Mouse (Mus musculus): ENCODE data around the gene Mrpl23. TPM values are rescaled to one million over a fixed set of nuclear protein-coding genes. Genes with fewer than 3 reads are reported as not detected.

Gene Mrpl23
- polyA plus RNA-seq (2012; rRNA removed): 4.5 and 5.9 TPM in 2 replicates

DNA sequence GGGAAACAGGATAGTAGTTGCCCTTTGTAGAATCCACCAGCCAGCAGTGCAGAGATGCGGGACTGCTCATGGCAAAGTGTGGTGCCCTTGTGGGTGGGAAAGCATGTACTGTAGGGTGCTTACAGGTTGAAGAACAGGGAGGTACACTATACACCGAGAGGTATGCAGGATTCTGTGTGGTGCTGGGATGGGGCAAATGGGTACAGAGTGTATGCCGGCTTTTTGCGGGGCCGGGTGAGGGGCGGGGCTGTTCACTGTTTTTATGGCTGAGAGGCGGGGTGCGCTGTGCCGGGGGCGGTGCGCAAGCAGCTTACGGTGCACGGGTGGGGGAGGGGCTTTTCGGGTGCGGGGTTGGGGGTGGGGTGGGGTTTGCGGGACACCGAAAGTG is at the start of gene Mrpl23:
Gene Mrpl23, plus strand, starts transcription at position 16 of the 388 bp plus-strand sequence.
- Histone ChIP-seq H3K4me3 (ENCODE audit: control insufficient read depth, low read depth, low read length) (peak within 1 kb of the TSS; percentile 92), H3K27me3 (ENCODE audit: control insufficient read depth, insufficient read depth, low read length) (no peaks in the 10 kb centered on the region), H3K27ac (ENCODE audit: control insufficient read depth, insufficient read depth, low read depth, low read length) (peak within 1 kb of the TSS; percentile 74; the same call in 1 of the 2 replicates), H3K36me3 (ENCODE audit: control insufficient read depth, insufficient read depth, low read length) (no peaks in the 10 kb centered on the region), H3K4me1 (ENCODE audit: control insufficient read depth, insufficient read depth, low read length) (peaks cover 8% of the 10 kb centered on the region)
- TF ChIP-seq POLR2A (IDR thresholded peaks at IDR 0.05; ENCODE audit: control insufficient read depth, low read depth, low read length) (no peak), CTCF (IDR thresholded peaks at IDR 0.05; ENCODE audit: control insufficient read depth, insufficient read depth, insufficient replicate concordance, low read depth, low read length) (no peak)

DNA sequence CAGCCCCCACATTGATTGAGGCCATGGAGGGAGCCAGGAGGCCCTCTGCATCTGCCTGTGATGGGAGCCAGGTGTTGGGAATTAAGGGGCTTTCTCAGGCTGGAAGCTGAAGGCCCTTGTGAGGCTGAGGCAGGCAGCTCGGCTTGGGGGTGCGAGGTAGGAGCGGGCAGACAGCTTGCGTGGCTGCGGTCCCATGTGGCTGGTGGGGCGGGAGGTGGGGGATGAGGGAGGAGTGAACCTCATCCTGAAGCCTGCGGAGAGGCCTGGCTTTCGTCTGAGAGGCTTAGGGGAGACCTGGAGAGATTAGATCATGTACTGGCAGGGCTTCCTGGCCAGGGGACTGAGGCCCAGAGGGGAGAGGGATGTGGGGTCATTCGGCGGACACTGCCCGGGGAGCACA is 49.4 kb upstream of the Mrpl23 start:
- TF ChIP-seq CTCF (IDR thresholded peaks at IDR 0.05; ENCODE audit: control insufficient read depth, insufficient read depth, insufficient replicate concordance, low read depth, low read length) (no peak), POLR2A (IDR thresholded peaks at IDR 0.05; ENCODE audit: control insufficient read depth, low read depth, low read length) (no peak)
- Histone ChIP-seq H3K4me1 (ENCODE audit: control insufficient read depth, insufficient read depth, low read length) (peaks cover 3% of the 10 kb centered on the region), H3K27me3 (ENCODE audit: control insufficient read depth, insufficient read depth, low read length) (no peaks in the 10 kb centered on the region), H3K27ac (ENCODE audit: control insufficient read depth, insufficient read depth, low read depth, low read length) (no peak overlapping the region), H3K4me3 (ENCODE audit: control insufficient read depth, low read depth, low read length) (no peak overlapping the region), H3K36me3 (ENCODE audit: control insufficient read depth, insufficient read depth, low read length) (no peaks in the 10 kb centered on the region)

DNA sequence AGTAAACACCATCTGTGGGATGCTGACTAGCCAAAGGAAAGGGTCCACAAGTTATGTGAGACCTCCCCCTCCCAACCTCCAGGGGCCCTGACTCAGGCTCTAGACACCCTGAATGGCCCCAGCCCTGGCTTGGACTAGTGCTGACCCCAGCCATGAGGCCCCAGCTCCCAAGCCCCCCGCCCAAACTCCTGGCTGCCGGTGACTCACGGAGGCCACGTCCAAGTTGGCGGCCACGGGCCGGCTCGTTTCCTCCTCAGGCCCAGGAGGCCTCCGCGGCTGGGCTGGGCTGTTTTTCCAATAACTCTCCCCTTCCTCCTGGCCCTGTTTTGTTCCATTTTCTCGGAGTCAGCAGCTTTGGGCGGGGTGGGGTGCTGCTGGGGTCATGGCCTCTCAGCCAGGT is 47.7 kb upstream of the Mrpl23 start:
- no peaks in the 10 kb centered on the region for H3K36me3 ChIP-seq (ENCODE audit: control insufficient read depth, insufficient read depth, low read length)
- no peaks in the 10 kb centered on the region for H3K27me3 ChIP-seq (ENCODE audit: control insufficient read depth, insufficient read depth, low read length)
- TF ChIP-seq POLR2A (IDR thresholded peaks at IDR 0.05; ENCODE audit: control insufficient read depth, low read depth, low read length): no peak
- TF ChIP-seq CTCF (IDR thresholded peaks at IDR 0.05; ENCODE audit: control insufficient read depth, insufficient read depth, insufficient replicate concordance, low read depth, low read length): no peak
- H3K4me3 ChIP-seq (ENCODE audit: control insufficient read depth, low read depth, low read length): no peak overlapping the region
- H3K27ac ChIP-seq (ENCODE audit: control insufficient read depth, insufficient read depth, low read depth, low read length): no peak overlapping the region
- H3K4me1 ChIP-seq (ENCODE audit: control insufficient read depth, insufficient read depth, low read length): peaks cover 3% of the 10 kb centered on the region

DNA sequence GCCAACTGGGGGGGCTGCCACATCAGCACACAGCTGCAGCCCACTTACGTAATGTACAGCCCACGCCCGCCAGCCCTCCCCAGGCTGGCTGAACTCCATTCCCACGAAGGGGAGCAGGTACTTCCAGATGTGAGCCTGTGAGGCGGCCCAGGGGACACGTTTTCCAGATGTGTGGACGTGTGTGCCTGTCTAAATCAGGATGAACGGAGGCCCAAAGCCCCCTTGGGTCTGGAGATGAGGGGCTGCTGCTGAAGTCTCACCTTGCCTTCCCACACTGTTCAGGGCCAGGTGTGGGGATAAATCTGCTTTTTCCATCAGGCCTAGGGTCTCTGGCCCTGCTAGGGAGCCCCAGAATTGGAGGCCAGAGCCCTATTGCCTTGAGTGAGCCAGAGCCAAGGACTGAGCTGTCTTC is 45.7 kb upstream of the Mrpl23 start:
- H3K4me3 ChIP-seq (ENCODE audit: control insufficient read depth, low read depth, low read length): no peak overlapping the region
- H3K27ac ChIP-seq (ENCODE audit: control insufficient read depth, insufficient read depth, low read depth, low read length): no peak overlapping the region
- TF ChIP-seq POLR2A (IDR thresholded peaks at IDR 0.05; ENCODE audit: control insufficient read depth, low read depth, low read length): no peak
- no peak for TF ChIP-seq CTCF (IDR thresholded peaks at IDR 0.05; ENCODE audit: control insufficient read depth, insufficient read depth, insufficient replicate concordance, low read depth, low read length)
- no peaks in the 10 kb centered on the region for H3K4me1 ChIP-seq (ENCODE audit: control insufficient read depth, insufficient read depth, low read length)
- no peaks in the 10 kb centered on the region for H3K36me3 ChIP-seq (ENCODE audit: control insufficient read depth, insufficient read depth, low read length)
- no peaks in the 10 kb centered on the region for H3K27me3 ChIP-seq (ENCODE audit: control insufficient read depth, insufficient read depth, low read length)

GRCm38 (mm10) chr7:142487341-142487859 is 45.1 kb upstream of the Mrpl23 start:
- Histone ChIP-seq H3K4me3 (ENCODE audit: control insufficient read depth, low read depth, low read length) (no peak overlapping the region), H3K27ac (ENCODE audit: control insufficient read depth, insufficient read depth, low read depth, low read length) (no peak overlapping the region), H3K4me1 (ENCODE audit: control insufficient read depth, insufficient read depth, low read length) (no peaks in the 10 kb centered on the region), H3K36me3 (ENCODE audit: control insufficient read depth, insufficient read depth, low read length) (no peaks in the 10 kb centered on the region), H3K27me3 (ENCODE audit: control insufficient read depth, insufficient read depth, low read length) (no peaks in the 10 kb centered on the region)
- TF ChIP-seq CTCF (IDR thresholded peaks at IDR 0.05; ENCODE audit: control insufficient read depth, insufficient read depth, insufficient replicate concordance, low read depth, low read length) (no peak), POLR2A (IDR thresholded peaks at IDR 0.05; ENCODE audit: control insufficient read depth, low read depth, low read length) (no peak)

- H3K27me3 ChIP-seq (ENCODE audit: control insufficient read depth, insufficient read depth, low read length): no peaks in the 10 kb centered on the region
- no peaks in the 10 kb centered on the region for H3K36me3 ChIP-seq (ENCODE audit: control insufficient read depth, insufficient read depth, low read length)
- TF ChIP-seq CTCF (IDR thresholded peaks at IDR 0.05; ENCODE audit: control insufficient read depth, insufficient read depth, insufficient replicate concordance, low read depth, low read length) (no peak), POLR2A (IDR thresholded peaks at IDR 0.05; ENCODE audit: control insufficient read depth, low read depth, low read length) (no peak)
- no peak overlapping the region for H3K4me3 ChIP-seq (ENCODE audit: control insufficient read depth, low read depth, low read length)
- no peak overlapping the region for H3K27ac ChIP-seq (ENCODE audit: control insufficient read depth, insufficient read depth, low read depth, low read length)
- H3K4me1 ChIP-seq (ENCODE audit: control insufficient read depth, insufficient read depth, low read length): no peaks in the 10 kb centered on the region
Measured at GRCm38 (mm10) chr7:142488053-142488452, 44.4 kb upstream of the Mrpl23 start.

GRCm38 (mm10) chr7:142493535-142493934 is 39.0 kb upstream of the Mrpl23 start:
- Histone ChIP-seq H3K36me3 (ENCODE audit: control insufficient read depth, insufficient read depth, low read length) (no peaks in the 10 kb centered on the region), H3K27ac (ENCODE audit: control insufficient read depth, insufficient read depth, low read depth, low read length) (no peak overlapping the region), H3K27me3 (ENCODE audit: control insufficient read depth, insufficient read depth, low read length) (no peaks in the 10 kb centered on the region), H3K4me1 (ENCODE audit: control insufficient read depth, insufficient read depth, low read length) (no peaks in the 10 kb centered on the region), H3K4me3 (ENCODE audit: control insufficient read depth, low read depth, low read length) (no peak overlapping the region)
- TF ChIP-seq POLR2A (IDR thresholded peaks at IDR 0.05; ENCODE audit: control insufficient read depth, low read depth, low read length) (no peak), CTCF (IDR thresholded peaks at IDR 0.05; ENCODE audit: control insufficient read depth, insufficient read depth, insufficient replicate concordance, low read depth, low read length) (no peak)

- Histone ChIP-seq H3K4me3 (ENCODE audit: control insufficient read depth, low read depth, low read length) (no peak overlapping the region), H3K36me3 (ENCODE audit: control insufficient read depth, insufficient read depth, low read length) (no peaks in the 10 kb centered on the region), H3K4me1 (ENCODE audit: control insufficient read depth, insufficient read depth, low read length) (no peaks in the 10 kb centered on the region), H3K27me3 (ENCODE audit: control insufficient read depth, insufficient read depth, low read length) (no peaks in the 10 kb centered on the region), H3K27ac (ENCODE audit: control insufficient read depth, insufficient read depth, low read depth, low read length) (no peak overlapping the region)
- TF ChIP-seq CTCF (IDR thresholded peaks at IDR 0.05; ENCODE audit: control insufficient read depth, insufficient read depth, insufficient replicate concordance, low read depth, low read length) (no peak), POLR2A (IDR thresholded peaks at IDR 0.05; ENCODE audit: control insufficient read depth, low read depth, low read length) (no peak)
Measured at GRCm38 (mm10) chr7:142496158-142496557, 36.3 kb upstream of the Mrpl23 start.
